Mouse (Mus musculus): ENCODE results near the gene Trim63.
"Not testable (repeated sequence)": the region's sequence is repeated elsewhere in the genome, so short reads cannot be mapped to it uniquely, and the experiment has no call there.

Trim63 gene

DNA sequence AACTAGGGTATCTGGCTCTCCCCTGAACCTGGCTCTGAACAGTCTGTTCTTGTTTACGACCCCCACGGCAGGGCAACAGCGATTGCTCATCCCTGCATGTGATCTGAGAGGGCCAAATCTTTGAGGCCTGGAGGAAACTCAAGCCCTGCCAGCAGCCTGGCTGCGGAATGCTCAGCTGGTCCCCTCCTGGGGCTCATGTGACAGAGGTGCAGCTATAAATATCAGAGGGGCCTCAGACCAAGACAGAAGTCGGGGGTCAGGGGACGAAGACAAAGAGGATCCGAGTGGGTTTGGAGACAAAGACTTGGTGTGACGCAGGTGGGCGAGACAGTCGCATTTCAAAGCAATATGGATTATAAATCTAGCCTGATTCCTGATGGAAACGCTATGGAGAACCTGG is at the start of gene Trim63:
Gene Trim63, plus strand, starts transcription at position 245 of the 400 bp plus-strand sequence.
- DNase-seq, result no peak

DNA sequence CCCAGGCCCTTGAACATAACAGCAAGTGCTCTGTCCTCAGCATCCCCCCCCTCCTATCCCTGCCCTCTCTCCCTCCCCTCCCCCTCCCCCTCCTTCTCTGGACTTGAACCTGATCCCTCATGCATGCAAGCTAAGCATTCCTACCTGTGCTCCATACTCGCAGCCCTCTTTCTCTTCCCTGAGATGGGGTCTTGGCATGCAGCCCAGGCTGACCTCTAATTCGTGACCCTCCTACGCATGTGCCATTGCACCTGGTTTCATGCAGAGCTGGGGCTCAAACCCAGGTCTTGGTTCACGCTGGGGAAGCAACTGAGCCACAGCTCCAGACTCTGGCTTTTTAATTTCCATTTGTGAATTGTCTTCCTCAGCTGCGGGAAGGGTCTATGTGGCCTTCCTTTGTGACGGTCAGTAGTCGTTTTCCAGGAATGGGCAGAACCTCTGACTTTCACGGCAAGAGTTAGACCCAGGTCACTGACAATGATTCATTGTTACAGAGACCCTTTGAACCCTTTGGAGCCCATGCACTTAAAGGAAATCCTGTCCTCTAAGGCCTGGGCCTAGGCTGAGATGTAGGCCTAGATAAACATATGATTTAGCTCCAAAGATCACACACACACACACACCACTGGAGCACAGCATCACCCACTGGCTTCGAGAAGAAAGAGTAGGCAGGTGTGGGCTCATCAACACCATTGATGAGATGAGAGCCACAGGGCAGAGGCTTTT is 48.9 kb upstream of the Trim63 start:
- DNase-seq, result no peak

DNA sequence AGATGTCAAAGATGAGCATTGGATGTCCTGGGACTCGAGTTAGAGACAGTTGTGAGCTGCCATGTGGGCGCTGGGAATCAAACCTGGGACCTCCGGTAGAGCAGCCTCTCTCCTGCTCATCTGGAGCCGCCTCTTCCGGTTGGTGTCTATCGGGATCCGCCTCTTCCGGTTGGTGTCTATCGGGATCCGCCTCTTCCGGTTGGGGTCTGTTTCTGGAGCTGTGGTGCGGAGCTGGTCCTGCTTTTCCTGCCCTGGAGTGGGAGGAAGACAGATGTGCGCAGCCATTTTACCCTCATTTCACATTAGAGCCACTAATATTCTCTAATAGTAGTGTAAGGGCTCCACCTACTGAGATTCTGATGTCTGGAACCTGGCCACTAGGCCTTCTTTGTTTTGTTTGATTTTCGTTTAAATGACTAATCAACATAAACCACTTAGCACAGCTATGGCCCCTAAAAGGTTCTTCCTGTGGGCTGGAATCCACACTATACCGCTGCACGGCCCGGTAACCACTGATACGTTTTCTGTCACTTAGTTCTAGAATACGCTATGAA is 46.7 kb upstream of the Trim63 start:
- no peak for DNase-seq

DNA sequence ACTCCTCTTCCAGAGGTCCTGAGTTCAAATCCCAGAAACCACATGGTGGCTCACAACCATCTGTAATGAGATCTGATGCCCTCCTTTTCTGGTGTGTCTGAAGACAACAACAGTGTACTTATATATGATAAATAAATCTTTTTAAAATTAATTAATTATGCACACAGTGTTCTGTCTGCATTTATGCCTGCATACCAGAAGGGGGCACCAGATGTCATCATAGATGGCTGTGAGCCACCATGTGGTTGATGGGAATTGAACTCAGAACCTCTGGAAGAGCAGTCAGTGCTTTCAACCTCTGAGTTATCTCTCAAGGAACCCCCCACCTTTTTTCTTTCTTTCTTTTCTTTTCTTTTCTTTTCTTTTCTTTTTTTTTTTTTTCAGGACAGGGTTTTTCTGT is 45.3 kb upstream of the Trim63 start:
- not testable (repeated sequence) for DNase-seq

DNA sequence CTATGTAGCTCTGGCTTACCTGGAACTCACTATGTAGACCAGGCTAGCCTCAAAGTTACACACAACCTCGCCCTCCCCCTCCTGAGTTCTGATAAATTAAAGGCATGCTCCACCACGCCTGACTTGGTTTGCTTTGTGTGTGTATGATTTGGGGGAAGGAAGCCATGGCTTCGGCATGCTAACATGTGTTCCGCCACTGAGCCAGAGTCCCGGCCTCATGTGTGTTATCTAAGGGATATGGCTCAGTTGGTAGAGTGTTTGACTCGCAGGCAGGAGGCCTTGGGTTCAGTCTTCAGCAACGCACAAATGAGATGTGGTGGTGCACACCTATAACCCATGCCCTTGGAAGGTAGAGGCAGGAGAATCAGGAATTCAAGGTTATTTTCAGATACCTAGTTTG is 42.9 kb upstream of the Trim63 start:
- no peak for DNase-seq

- DNase-seq, result no peak
These were observed 42.0 kb upstream of the Trim63 start for GRCm38 (mm10) chr4:134272731-134273416.

GRCm38 (mm10) chr4:134273417-134274345 is 41.2 kb upstream of the Trim63 start:
- no peak for DNase-seq

DNA sequence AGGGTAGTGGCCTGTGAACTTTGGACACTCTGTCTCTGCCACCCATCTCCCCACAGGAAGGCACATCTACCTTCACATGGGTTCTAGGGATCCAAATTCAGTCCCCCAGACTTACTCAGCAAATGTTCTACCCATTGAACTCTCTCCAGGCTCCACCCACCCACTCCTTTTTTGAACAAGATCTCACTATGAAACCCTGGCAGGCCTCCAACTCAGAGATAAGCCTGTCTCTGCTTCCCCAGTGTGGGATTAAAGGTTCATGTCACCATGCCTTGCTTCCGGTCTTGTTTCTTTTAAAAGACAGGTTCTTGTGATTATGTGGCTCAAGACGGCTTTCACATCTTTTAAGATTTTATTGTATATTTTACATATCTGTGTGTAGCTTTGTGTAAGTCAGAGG is 30.0 kb upstream of the Trim63 start:
- no peak for DNase-seq

- peak; percentile 30 for DNase-seq
These were observed 28.4 kb upstream of the Trim63 start for GRCm38 (mm10) chr4:134286226-134287167.

DNA sequence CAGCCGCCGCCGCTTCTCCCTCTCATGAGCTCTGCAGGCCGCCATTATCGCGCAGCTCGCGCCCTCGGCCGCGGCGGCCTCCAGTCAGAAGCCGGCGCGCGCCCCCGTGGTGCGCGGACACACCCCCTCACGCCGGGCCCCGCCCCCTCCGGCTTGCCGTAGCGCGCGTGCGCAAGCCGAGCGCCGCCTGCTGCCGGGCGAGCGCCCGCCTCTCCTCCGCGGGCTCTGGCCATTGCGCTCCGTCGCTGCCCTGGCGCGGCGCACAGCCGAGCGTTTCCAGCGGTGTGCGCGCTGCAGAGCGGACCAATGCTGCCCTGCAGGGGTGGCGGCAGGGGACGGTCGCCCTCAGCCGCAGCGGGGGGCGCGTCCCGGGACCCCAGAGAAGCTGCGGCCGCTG is 27.8 kb upstream of the Trim63 start:
- DNase-seq, result peak; percentile 94

DNA sequence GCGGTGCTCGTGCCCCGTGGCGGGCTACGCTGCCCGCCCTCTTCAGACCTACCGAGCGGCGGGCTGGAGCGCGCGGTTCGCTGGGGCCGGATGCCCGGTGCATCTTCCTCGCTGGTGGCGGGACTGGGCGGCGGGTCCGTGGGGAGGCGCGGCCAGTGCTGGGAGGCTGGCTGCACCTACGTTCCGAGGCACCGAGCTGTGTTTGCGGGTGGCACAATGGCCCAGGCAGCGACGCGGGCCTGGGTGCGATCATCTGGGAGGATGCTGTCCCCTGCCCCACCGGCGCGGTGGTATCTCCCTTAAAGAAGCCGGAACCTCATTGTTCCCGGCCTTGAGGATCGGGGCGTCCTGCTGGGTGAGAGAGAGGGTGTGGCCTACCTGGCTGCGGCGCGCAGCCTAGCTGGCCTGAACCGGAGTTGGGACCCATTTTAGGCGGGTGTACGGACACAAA is 27.3 kb upstream of the Trim63 start, which contains the start of gene Pdik1l:
Gene Pdik1l, minus strand, starts transcription at position 321 of the 451 bp plus-strand sequence.
- peak; percentile 72 for DNase-seq

DNA sequence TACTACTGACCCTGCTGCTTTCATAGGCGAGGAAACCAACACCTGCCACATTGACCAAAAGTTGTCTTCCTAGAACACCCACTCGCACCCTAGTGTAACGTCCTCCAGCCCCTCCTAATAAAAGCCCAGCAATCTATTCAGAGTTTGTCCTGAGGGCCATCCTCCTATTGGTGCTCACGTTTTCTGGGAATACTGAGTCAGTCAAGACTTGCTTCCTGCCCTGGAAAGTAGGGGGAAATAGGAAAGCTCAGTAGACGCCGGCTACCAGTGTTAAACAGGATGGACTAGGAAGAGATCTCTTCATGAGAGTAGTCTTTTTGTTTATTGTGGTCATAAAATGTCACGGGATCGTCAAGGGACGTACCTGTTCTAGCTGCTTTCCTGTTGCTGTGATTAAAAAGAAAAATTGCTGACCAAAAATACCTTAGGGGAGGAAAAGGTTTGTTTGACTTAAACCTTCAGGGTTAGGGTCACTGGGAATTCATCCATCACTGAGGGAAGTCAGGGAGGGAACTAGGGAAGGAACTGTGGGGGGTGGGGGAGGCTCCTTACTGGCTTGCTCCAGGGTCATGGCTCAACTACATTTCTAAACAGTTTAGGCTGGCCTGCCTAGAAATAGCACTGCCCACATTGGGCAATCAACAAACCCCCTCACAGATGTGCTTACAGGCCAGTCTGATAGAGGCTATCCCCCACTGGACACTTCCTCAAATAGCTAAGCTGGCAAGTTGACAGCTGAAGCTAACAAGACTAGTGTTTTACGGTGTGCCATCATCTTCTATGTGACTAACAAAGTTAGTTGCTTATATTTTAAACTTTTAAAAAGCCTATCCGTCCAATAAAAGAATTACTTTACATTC is 26.3 kb upstream of the Trim63 start:
- DNase-seq, result peak; percentile 76

DNA sequence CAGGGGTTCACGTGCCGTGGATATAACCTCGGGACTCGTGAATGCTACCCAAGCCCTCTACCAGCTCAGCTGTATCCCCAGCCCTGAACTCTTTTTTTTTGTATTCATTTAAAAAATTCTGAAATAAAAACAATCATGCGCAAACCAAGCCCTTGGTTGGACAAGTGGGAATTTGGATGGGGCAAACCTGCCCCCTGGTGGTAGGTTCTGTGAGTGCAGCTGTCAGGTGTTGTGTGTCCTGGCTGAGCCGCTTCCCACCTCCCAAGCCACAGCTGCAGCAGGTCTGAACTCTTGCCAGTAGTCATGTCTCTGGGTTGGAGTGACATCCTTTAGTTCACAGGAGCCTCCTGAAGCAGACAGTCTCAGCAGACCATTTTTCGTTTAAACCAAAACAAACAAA is 22.9 kb upstream of the Trim63 start:
- peak; percentile 19 for DNase-seq

DNA sequence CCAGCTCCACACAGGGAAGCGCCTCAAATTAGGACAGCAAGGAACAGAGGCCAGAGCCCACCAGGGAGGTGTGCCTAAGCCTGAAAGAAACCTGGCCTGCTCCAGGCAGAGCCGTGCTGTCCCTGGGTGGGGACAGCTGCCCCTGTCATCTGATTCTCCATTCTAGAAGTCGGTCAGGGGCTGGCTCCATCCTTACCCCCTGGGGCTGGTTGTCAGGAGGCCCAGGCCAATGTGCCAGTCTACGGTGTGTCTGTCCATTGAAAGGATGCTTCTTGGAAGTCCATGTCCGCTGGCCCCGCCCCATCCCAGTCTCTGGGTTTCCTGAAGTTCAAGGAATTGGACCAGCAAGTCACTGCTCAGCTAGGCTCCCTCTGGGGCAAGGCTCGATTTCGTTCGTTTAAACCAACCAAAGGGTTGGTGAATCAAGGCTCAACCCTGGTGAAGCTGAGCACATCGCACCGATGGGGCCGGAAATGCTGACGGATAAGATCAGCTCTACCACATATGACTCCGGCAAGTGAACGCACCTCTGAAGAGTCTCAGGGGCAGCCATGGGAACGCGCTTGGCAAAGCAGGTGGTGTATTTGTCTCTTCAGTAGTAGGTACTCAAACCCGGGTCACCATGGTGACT is 21.7 kb upstream of the Trim63 start:
- no peak for DNase-seq

DNA sequence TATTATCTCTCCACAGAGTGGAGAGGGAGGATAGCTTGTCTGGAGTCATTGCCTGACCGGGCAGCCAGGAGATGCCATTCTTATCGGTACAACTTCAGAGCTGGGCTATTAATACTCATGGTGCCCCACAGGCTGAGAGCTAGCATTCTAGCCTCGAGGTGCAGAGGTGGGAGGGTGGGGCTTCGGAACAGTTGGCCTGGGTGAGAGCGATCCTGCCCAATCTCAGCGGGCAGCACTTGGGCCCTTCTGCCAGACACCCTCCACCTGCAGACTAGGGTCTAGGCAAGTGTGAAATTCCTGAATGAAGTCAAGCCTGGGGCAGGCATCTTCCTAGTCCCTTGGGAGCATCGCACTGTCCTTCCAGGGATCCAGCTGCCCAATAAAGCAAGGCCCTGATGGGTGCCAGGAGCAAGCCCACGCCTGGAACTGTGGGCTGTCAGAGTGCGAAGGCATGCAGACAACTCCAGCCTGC is 21.2 kb upstream of the Trim63 start:
- DNase-seq, result no peak

- not testable (repeated sequence) for DNase-seq
These were observed 18.8 kb upstream of the Trim63 start for GRCm38 (mm10) chr4:134296096-134296495.

DNA sequence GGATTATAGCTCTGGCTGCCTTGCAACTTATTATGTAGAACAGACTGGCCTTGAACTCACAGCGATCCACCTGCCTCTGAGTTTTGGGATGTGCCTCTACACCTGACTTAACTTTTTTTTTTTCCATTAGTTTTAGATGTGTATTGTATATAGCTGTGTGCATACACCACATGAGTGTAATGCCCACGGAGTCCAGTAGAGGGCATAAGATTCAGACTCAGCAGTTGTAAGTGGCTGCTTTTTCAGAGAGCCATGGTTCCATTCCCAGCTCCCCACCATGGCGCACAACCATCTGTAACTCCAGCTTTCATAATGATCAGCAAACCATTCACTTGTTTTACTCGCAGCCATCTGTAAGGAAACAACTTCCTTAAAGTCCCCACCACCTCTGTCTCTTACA is 18.4 kb upstream of the Trim63 start:
- no peak for DNase-seq

DNA sequence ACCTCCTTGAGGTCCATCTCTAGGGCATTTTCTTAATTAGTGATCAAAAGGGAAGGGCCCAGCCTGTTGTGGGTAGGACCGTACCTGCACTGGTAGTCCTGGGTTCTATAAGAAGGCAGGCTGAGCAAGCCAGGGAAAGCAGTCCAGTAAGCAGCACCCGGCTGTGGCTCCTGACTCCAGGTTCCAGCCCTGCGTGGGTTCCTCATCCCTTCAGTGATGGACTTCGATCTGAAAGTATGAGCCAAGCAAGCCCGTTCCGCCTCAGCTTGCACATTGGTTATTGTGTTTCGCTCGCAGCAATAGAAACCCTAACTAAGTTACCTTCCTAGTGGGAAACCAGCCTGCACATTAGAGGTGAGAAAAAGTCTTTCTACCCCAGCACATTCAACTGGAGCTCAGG is 17.6 kb upstream of the Trim63 start:
- no peak for DNase-seq

DNA sequence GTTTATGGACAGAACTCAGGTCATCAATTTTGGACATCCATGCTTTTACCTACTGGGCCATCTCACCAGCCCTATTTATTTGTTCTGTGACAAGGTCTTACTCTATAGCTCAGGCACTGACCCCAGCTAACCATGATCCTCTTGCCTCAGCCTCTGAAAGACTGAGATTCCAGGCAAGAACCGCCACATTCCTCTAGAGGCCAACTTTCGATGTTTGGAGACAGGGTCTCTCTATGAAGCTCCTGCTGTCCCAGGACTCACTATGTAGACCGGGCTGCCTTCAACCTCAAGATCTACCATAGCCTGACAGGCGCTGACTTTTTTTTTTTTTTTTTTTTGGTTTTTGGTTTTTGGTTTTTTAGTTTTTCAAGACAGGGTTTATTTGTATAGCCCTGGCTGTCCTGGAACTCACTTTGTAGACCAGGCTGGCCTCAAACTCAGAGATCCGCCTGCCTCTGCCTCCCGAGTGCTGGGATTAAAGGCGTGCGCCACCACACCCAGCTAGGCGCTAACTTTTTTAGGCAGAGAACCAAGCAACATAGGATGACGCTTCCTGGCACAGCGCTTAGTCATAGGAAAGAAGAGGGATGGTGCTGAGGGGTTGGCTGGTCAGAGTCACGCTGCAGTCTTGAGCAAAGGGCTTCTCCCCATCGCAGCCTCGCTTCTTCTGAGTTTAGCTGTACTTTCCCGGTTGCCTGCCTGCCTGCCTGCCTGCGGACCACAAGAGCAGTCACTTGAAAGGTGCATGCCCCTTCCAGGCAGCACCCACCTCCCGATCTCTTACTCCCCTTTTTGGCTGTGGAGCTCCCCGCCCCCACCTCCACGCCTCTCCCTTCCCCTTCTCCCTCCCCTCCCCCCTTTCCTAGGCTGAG is 16.1 kb upstream of the Trim63 start:
- DNase-seq, result no peak

Data from layer of hippocampus, adult 9-11 months (tissue).